Mouse (Mus musculus) testis, adult 10 weeks (tissue): ENCODE data around the gene Rpl36-ps4. TPM values are rescaled to one million over a fixed set of nuclear protein-coding genes. Genes with fewer than 3 reads are reported as not detected.

Experiments used
- polyA plus RNA-seq: library from polyadenylated mRNA; stranded (reverse); fragments of 350-450 nt; fragmentation: Illumina TruSeq; extraction: RNeasy Lipid Tissue Mini Kit (QIAGEN cat#74804); gene quantifications from one replicate; pipeline ENCODE4 v1.2.3, GENCODE M21; 2014; ENCODE audit warnings: low read depth, low replicate concordance

The Rpl36-ps4 gene
- polyA plus RNA-seq: not detected

DNA sequence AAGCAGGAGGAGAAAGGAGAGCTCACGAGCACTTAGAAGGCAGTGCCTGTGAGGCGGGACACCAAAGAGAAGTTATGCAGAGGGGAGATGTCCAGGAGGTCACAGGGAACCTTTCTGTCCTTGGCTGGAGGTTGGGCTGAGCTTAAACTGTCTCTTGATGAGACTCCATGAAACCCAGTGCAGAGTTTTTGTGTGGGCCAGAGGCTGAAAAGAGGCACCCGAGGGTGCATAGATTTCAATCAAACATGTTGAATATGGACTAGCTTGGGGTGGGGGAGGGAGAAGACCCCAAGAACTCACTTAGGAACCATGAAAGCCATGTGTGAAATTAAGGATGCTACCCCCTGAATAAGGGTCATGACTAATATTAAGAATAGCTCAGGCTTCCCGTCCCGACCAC lies at the start of gene Rpl36-ps4:
Gene Rpl36-ps4, plus strand, starts transcription at position 301 of the 400 bp plus-strand sequence.

Other genes with a start within 250 kb of the Rpl36-ps4 start
- 14.5 TPM for gene Msh2, start 248.6 kb upstream of the Rpl36-ps4 start, polyA plus RNA-seq
- gene Kcnk12, start 123.0 kb upstream of the Rpl36-ps4 start, polyA plus RNA-seq: not detected
- gene Msh6, start 54.1 kb downstream of the Rpl36-ps4 start, polyA plus RNA-seq: 25.5 TPM
- gene Fbxo11, start 144.3 kb downstream of the Rpl36-ps4 start, polyA plus RNA-seq: 60.9 TPM